Mouse (Mus musculus) midbrain, embryonic 10.5 days (tissue): ENCODE measurements around the gene Nufip2. TPM values are rescaled to one million over a fixed set of nuclear protein-coding genes. Genes with fewer than 3 reads are reported as not detected.

Source experiments
- DNase-seq: peaks from one replicate; pipeline ENCODE4 v3.0.0-alpha.2; 2017; ENCODE audit warnings: low spot score
- H3K27ac ChIP-seq: fragments of 300-500 bp; sonication (generic); replicated peaks from 2 replicates; pipeline ENCODE4 v1.5.1; 2016; ENCODE audit warnings: mild to moderate bottlenecking
- H3K27me3 ChIP-seq: fragments of 300-500 bp; sonication (generic); 2 replicates; pipeline ENCODE4 v1.6.1; 2016; ENCODE audit warnings: low read depth, mild to moderate bottlenecking; ENCODE audit not compliant: poor library complexity, severe bottlenecking
- H3K36me3 ChIP-seq: fragments of 300-500 bp; sonication (generic); 2 replicates; pipeline ENCODE4 v1.6.1; 2016; ENCODE audit warnings: mild to moderate bottlenecking, moderate library complexity
- H3K4me1 ChIP-seq: fragments of 300-500 bp; sonication (generic); 2 replicates; pipeline ENCODE4 v1.6.1; 2016
- H3K4me3 ChIP-seq: fragments of 300-500 bp; sonication (generic); 2 replicates; pipeline ENCODE4 v1.5.1; 2016; ENCODE audit warnings: mild to moderate bottlenecking, moderate library complexity
- H3K9me3 ChIP-seq: fragments of 300-500 bp; sonication (generic); replicated peaks from 2 replicates; pipeline ENCODE4 v1.6.1; 2016; ENCODE audit warnings: mild to moderate bottlenecking
- WGBS: fragments of 180-500 bp; shearing (Covaris S2); methylation state at CpG from one replicate; pipeline ENCODE4 v1.1.7; 2016; 5-methylcytosine and 5-hydroxymethylcytosine counted together
- polyA plus RNA-seq: library from polyadenylated mRNA; unstranded; fragments of >200 nt; fragmentation: Nextera tagmentation; extraction: Ambion mirVana; gene quantifications from 2 replicates; pipeline ENCODE4 v1.2.1, GENCODE M21; 2016

Nufip2 gene
- polyA plus RNA-seq, 1 experiment from 2014 or later = 3.2 TPM

GRCm38 (mm10) chr11:77764694-77765458, 78.9 kb downstream of the Nufip2 start:
- Histone ChIP-seq H3K9me3 (no peaks in the 10 kb centered on the region), H3K4me1 (peaks cover 50% of the 10 kb centered on the region), H3K27ac (peak overlapping the region; percentile 96), H3K36me3 (no peaks in the 10 kb centered on the region), H3K27me3 (peaks cover 33% of the 10 kb centered on the region), H3K4me3 (peak overlapping the region; percentile 78)
- WGBS = 58% methylated on average over 9 of the region's 9 CpGs
- DNase-seq = no peak

- WGBS = 46% methylated on average over 4 of the region's 4 CpGs
- peaks cover 50% of the 10 kb centered on the region for H3K4me1 ChIP-seq
These were observed 79.5 kb downstream of the Nufip2 start for GRCm38 (mm10) chr11:77765459-77765777.

GRCm38 (mm10) chr11:77766351-77767001, 80.5 kb downstream of the Nufip2 start:
- Histone ChIP-seq H3K4me3 (peak overlapping the region; percentile 78), H3K9me3 (no peaks in the 10 kb centered on the region), H3K27me3 (peaks cover 27% of the 10 kb centered on the region), H3K4me1 (peaks cover 50% of the 10 kb centered on the region), H3K27ac (peak overlapping the region; percentile 89), H3K36me3 (no peaks in the 10 kb centered on the region)
- WGBS = 1% methylated on average over 35 of the region's 35 CpGs
- DNase-seq = peak; percentile 70

More at GRCm38 (mm10) chr11:77765459-77765777, 79.5 kb downstream of the Nufip2 start:
- Histone ChIP-seq H3K36me3 (no peaks in the 10 kb centered on the region), H3K27me3 (peaks cover 33% of the 10 kb centered on the region), H3K9me3 (no peaks in the 10 kb centered on the region), H3K27ac (peak overlapping the region; percentile 96), H3K4me3 (peak overlapping the region; percentile 78; the same call in 1 of the 2 replicates)
- DNase-seq = no peak

- WGBS = 83% methylated on average over 4 of the region's 4 CpGs
- no peaks in the 10 kb centered on the region for H3K36me3 ChIP-seq
- DNase-seq = no peak
- H3K27ac ChIP-seq = no peak overlapping the region
- peaks cover 12% of the 10 kb centered on the region for H3K27me3 ChIP-seq
- H3K4me3 ChIP-seq = no peak overlapping the region
- H3K4me1 ChIP-seq = peaks cover 36% of the 10 kb centered on the region
- H3K9me3 ChIP-seq = no peaks in the 10 kb centered on the region
These were observed 83.5 kb downstream of the Nufip2 start for GRCm38 (mm10) chr11:77769496-77769895.

GRCm38 (mm10) chr11:77770346-77770745, 84.4 kb downstream of the Nufip2 start:
- Histone ChIP-seq H3K27ac (no peak overlapping the region), H3K4me1 (peaks cover 28% of the 10 kb centered on the region), H3K4me3 (no peak overlapping the region), H3K36me3 (no peaks in the 10 kb centered on the region), H3K27me3 (peaks cover 4% of the 10 kb centered on the region), H3K9me3 (no peaks in the 10 kb centered on the region)
- WGBS = 86% methylated on average over 8 of the region's 8 CpGs
- DNase-seq = no peak

GRCm38 (mm10) chr11:77771879-77772713, 86.1 kb downstream of the Nufip2 start:
- H3K27ac ChIP-seq = no peak overlapping the region
- DNase-seq = no peak
- H3K36me3 ChIP-seq = peaks cover 2% of the 10 kb centered on the region
- no peak overlapping the region for H3K4me3 ChIP-seq
- H3K4me1 ChIP-seq = peaks cover 16% of the 10 kb centered on the region
- no peaks in the 10 kb centered on the region for H3K27me3 ChIP-seq
- no peaks in the 10 kb centered on the region for H3K9me3 ChIP-seq
- 75% methylated on average over 8 of the region's 8 CpGs for WGBS

- Histone ChIP-seq H3K27ac (no peak overlapping the region; the same call in 1 of the 2 replicates), H3K4me1 (peaks cover 15% of the 10 kb centered on the region), H3K9me3 (no peaks in the 10 kb centered on the region), H3K36me3 (peaks cover 32% of the 10 kb centered on the region), H3K4me3 (no peak overlapping the region), H3K27me3 (no peaks in the 10 kb centered on the region)
- no peak for DNase-seq
- 67% methylated on average over 9 of the region's 9 CpGs for WGBS
These were observed 89.9 kb downstream of the Nufip2 start for GRCm38 (mm10) chr11:77775701-77776400.

GRCm38 (mm10) chr11:77777436-77777835, 91.5 kb downstream of the Nufip2 start:
- Histone ChIP-seq H3K27me3 (no peaks in the 10 kb centered on the region), H3K4me3 (no peak overlapping the region), H3K4me1 (peaks cover 15% of the 10 kb centered on the region), H3K9me3 (no peaks in the 10 kb centered on the region), H3K36me3 (peaks cover 42% of the 10 kb centered on the region), H3K27ac (no peak overlapping the region)
- no peak for DNase-seq
- 95% methylated on average over 17 of the region's 17 CpGs for WGBS

GRCm38 (mm10) chr11:77777937-77778336, 92.0 kb downstream of the Nufip2 start:
- no peak overlapping the region for H3K4me3 ChIP-seq
- peaks cover 16% of the 10 kb centered on the region for H3K4me1 ChIP-seq
- H3K27ac ChIP-seq = no peak overlapping the region
- no peaks in the 10 kb centered on the region for H3K27me3 ChIP-seq
- H3K36me3 ChIP-seq = peaks cover 42% of the 10 kb centered on the region
- DNase-seq = no peak
- 90% methylated on average over 17 of the region's 17 CpGs for WGBS
- H3K9me3 ChIP-seq = no peaks in the 10 kb centered on the region

- no peaks in the 10 kb centered on the region for H3K9me3 ChIP-seq
- peaks cover 42% of the 10 kb centered on the region for H3K36me3 ChIP-seq
- 88% methylated on average over 1 of the region's 1 CpGs for WGBS
These were observed 93.3 kb downstream of the Nufip2 start for GRCm38 (mm10) chr11:77779240-77779639.

GRCm38 (mm10) chr11:77781088-77781487, 95.1 kb downstream of the Nufip2 start:
- no peaks in the 10 kb centered on the region for H3K27me3 ChIP-seq
- WGBS = 91% methylated on average over 7 of the region's 7 CpGs
- H3K27ac ChIP-seq = no peak overlapping the region
- H3K36me3 ChIP-seq = peaks cover 50% of the 10 kb centered on the region
- DNase-seq = no peak
- H3K9me3 ChIP-seq = no peaks in the 10 kb centered on the region
- no peak overlapping the region for H3K4me3 ChIP-seq
- peaks cover 42% of the 10 kb centered on the region for H3K4me1 ChIP-seq

More at GRCm38 (mm10) chr11:77779240-77779639, 93.3 kb downstream of the Nufip2 start:
- no peak for DNase-seq
- H3K4me3 ChIP-seq = no peak overlapping the region
- no peak overlapping the region for H3K27ac ChIP-seq
- peaks cover 29% of the 10 kb centered on the region for H3K4me1 ChIP-seq
- no peaks in the 10 kb centered on the region for H3K27me3 ChIP-seq
